Mouse (Mus musculus) ES-E14 (cell line): ENCODE data around the gene Styx.

Experiments
- HCFC1 ChIP-seq: IDR thresholded peaks from 2 replicates; pipeline ENCODE4 v1.6.1; 2012; ENCODE audit warnings: low read length, inconsistent platforms, borderline replicate concordance; ENCODE audit not compliant: insufficient read depth
- MAFK ChIP-seq: IDR thresholded peaks from 2 replicates; pipeline ENCODE4 v1.6.1; 2014; ENCODE audit warnings: mild to moderate bottlenecking, low read depth, low read length, inconsistent platforms; ENCODE audit not compliant: insufficient read depth
- ZC3H11A ChIP-seq: IDR thresholded peaks from 2 replicates; pipeline ENCODE4 v1.6.1; 2012; ENCODE audit warnings: low read depth, mild to moderate bottlenecking, inconsistent platforms, low read length, borderline replicate concordance
- ZNF384 ChIP-seq: IDR thresholded peaks from 2 replicates; pipeline ENCODE4 v1.6.1; 2012; ENCODE audit warnings: low read depth, low read length, inconsistent platforms

DNA sequence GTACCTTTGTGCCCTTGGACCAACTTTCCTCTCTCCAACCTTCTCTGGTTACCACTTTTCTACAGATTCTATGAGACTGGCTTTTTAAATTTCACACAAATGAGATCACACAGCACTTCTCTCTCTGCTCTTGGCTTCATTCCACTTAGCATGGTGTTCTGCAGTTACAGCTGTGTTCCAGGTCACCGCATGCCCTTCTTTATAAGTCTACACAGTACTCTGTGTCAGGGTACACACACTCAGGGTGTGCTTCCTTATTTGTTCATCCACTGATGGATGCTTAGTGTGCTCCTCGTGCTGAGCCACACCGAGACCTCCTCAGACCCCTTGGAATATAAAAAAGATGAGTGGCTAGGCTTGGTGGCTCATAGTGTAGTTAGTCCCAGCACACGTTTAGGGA is 30.8 kb upstream of the Styx start:
- TF ChIP-seq MAFK, result no peak
- TF ChIP-seq ZC3H11A, result no peak
- TF ChIP-seq ZNF384, result no peak
- TF ChIP-seq HCFC1, result no peak
